Mouse (Mus musculus): Measurements from ENCODE around the gene Kcna10. TPM values are rescaled to one million over a fixed set of nuclear protein-coding genes. Genes with fewer than 3 reads are reported as not detected.

The Kcna10 gene
- total RNA-seq (2015; ENCODE audit: low replicate concordance) (not detected in 2 replicates), total RNA-seq (2017; ENCODE audit: low replicate concordance) (not detected in 2 replicates)

- no peak for ATAC-seq (replicated peaks; ENCODE audit: low FRiP score, poor library complexity, severe bottlenecking)
Measured at GRCm38 (mm10) chr3:107182756-107183155, at the start of gene Kcna10. Kcna10 (plus strand) TSS chr3:107183056.

GRCm38 (mm10) chr3:107134457-107134856 lies 48.4 kb upstream of the Kcna10 start:
- ATAC-seq (replicated peaks; ENCODE audit: low FRiP score, poor library complexity, severe bottlenecking): no peak

- no peak for ATAC-seq (replicated peaks; ENCODE audit: low FRiP score, poor library complexity, severe bottlenecking)
Measured at GRCm38 (mm10) chr3:107147126-107147525, 35.7 kb upstream of the Kcna10 start.

- ATAC-seq (replicated peaks; ENCODE audit: low FRiP score, poor library complexity, severe bottlenecking): no peak
Measured at GRCm38 (mm10) chr3:107149006-107149405, 33.9 kb upstream of the Kcna10 start.

GRCm38 (mm10) chr3:107150469-107150868 lies 32.4 kb upstream of the Kcna10 start:
- no peak for ATAC-seq (replicated peaks; ENCODE audit: low FRiP score, poor library complexity, severe bottlenecking)

- no peak for ATAC-seq (replicated peaks; ENCODE audit: low FRiP score, poor library complexity, severe bottlenecking)
Measured at GRCm38 (mm10) chr3:107150872-107151540, 31.9 kb upstream of the Kcna10 start.

GRCm38 (mm10) chr3:107153772-107154655 lies 28.8 kb upstream of the Kcna10 start:
- ATAC-seq (replicated peaks; ENCODE audit: low FRiP score, poor library complexity, severe bottlenecking): no peak

GRCm38 (mm10) chr3:107158856-107159255 lies 24.0 kb upstream of the Kcna10 start:
- no peak for ATAC-seq (replicated peaks; ENCODE audit: low FRiP score, poor library complexity, severe bottlenecking)

- no peak for ATAC-seq (replicated peaks; ENCODE audit: low FRiP score, poor library complexity, severe bottlenecking)
Measured at GRCm38 (mm10) chr3:107159418-107159817, 23.4 kb upstream of the Kcna10 start.

- ATAC-seq (replicated peaks; ENCODE audit: low FRiP score, poor library complexity, severe bottlenecking): no peak
Measured at GRCm38 (mm10) chr3:107159859-107160324, 23.0 kb upstream of the Kcna10 start.

GRCm38 (mm10) chr3:107162741-107163140 lies 20.1 kb upstream of the Kcna10 start:
- no peak for ATAC-seq (replicated peaks; ENCODE audit: low FRiP score, poor library complexity, severe bottlenecking)

GRCm38 (mm10) chr3:107169552-107169951 lies 13.3 kb upstream of the Kcna10 start:
- no peak for ATAC-seq (replicated peaks; ENCODE audit: low FRiP score, poor library complexity, severe bottlenecking)

- ATAC-seq (replicated peaks; ENCODE audit: low FRiP score, poor library complexity, severe bottlenecking): no peak
Measured at GRCm38 (mm10) chr3:107171964-107172363, 10.9 kb upstream of the Kcna10 start.

- no peak for ATAC-seq (replicated peaks; ENCODE audit: low FRiP score, poor library complexity, severe bottlenecking)
Measured at GRCm38 (mm10) chr3:107172556-107172955, 10.3 kb upstream of the Kcna10 start.

- ATAC-seq (replicated peaks; ENCODE audit: low FRiP score, poor library complexity, severe bottlenecking): no peak
Measured at GRCm38 (mm10) chr3:107175486-107175885, 7.4 kb upstream of the Kcna10 start.

GRCm38 (mm10) chr3:107176501-107176900 lies 6.4 kb upstream of the Kcna10 start:
- no peak for ATAC-seq (replicated peaks; ENCODE audit: low FRiP score, poor library complexity, severe bottlenecking)

- no peak for ATAC-seq (replicated peaks; ENCODE audit: low FRiP score, poor library complexity, severe bottlenecking)
Measured at GRCm38 (mm10) chr3:107180860-107181259, 2.0 kb upstream of the Kcna10 start.

GRCm38 (mm10) chr3:107183178-107183577 lies 322 bp downstream of the Kcna10 start:
- no peak for ATAC-seq (replicated peaks; ENCODE audit: low FRiP score, poor library complexity, severe bottlenecking)

GRCm38 (mm10) chr3:107185597-107185996 lies 2.7 kb downstream of the Kcna10 start:
- no peak for ATAC-seq (replicated peaks; ENCODE audit: low FRiP score, poor library complexity, severe bottlenecking)

- ATAC-seq (replicated peaks; ENCODE audit: low FRiP score, poor library complexity, severe bottlenecking): no peak
Measured at GRCm38 (mm10) chr3:107187022-107187421, 4.2 kb downstream of the Kcna10 start.

Data from erythroid progenitor cell, adult 5-6 weeks (primary cell).